Mouse (Mus musculus): ENCODE data around the gene Slfn14. TPM values are rescaled to one million over a fixed set of nuclear protein-coding genes. Genes with fewer than 3 reads are reported as not detected.

Slfn14 gene
- polyA plus RNA-seq (2014; fragmentation: Illumina TruSeq; extraction: RNeasy Lipid Tissue Mini Kit (QIAGEN cat#74804); ENCODE audit: insufficient read depth, low read depth, low replicate concordance), result not detected

DNA sequence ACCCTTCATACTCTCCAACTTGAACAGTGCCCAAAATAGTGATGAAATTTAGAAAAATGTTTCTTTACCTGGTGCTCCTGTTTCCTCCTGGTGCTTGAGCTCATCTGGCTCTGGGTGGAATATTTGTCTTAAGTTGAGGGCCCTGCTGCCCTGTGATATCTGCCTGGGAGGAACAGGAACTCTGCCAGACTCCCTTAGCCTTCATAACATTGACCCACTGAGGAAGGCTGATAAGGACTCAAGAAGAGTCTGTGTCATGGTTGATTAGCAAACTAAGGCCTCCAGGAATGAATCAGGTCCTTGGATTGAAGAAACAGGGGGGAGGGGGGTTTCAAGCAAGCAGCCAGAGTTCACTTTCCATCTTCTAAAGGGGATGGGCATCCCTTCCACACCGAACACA is at the start of gene Slfn14:
TSS of gene Slfn14 (minus strand) at position 161 of the 400 bp plus-strand sequence.

GRCm38 (mm10) chr11:83302526-83303251 is 16.2 kb upstream of the Slfn14 start, which contains the start of gene Pex12:
Gene Pex12, minus strand, starts transcription at chr11:83302586.

GRCm38 (mm10) chr11:83298225-83299195 is 12.0 kb upstream of the Slfn14 start, which contains the start of gene Ap2b1:
Gene Ap2b1, plus strand, starts transcription at chr11:83299024.

Other genes starting within 250 kb of the Slfn14 start
- gene Slfn2, start 221.6 kb downstream of the Slfn14 start, polyA plus RNA-seq (2014; fragmentation: Illumina TruSeq; extraction: RNeasy Lipid Tissue Mini Kit (QIAGEN cat#74804); ENCODE audit: insufficient read depth, low read depth, low replicate concordance), result 54.1 TPM
- gene Slfn1, start 169.9 kb downstream of the Slfn14 start, polyA plus RNA-seq (2014; fragmentation: Illumina TruSeq; extraction: RNeasy Lipid Tissue Mini Kit (QIAGEN cat#74804); ENCODE audit: insufficient read depth, low read depth, low replicate concordance), result 7.4 TPM
- 2.7 TPM for gene Slfn4, start 111.5 kb downstream of the Slfn14 start, polyA plus RNA-seq (2014; fragmentation: Illumina TruSeq; extraction: RNeasy Lipid Tissue Mini Kit (QIAGEN cat#74804); ENCODE audit: insufficient read depth, low read depth, low replicate concordance)
- gene Slfn3, start 95.4 kb downstream of the Slfn14 start, polyA plus RNA-seq (2014; fragmentation: Illumina TruSeq; extraction: RNeasy Lipid Tissue Mini Kit (QIAGEN cat#74804); ENCODE audit: insufficient read depth, low read depth, low replicate concordance), result 0.60 TPM
- gene Ap2b1, start 12.3 kb upstream of the Slfn14 start, polyA plus RNA-seq (2014; fragmentation: Illumina TruSeq; extraction: RNeasy Lipid Tissue Mini Kit (QIAGEN cat#74804); ENCODE audit: insufficient read depth, low read depth, low replicate concordance), result 29.8 TPM
- gene Pex12, start 15.9 kb upstream of the Slfn14 start, polyA plus RNA-seq (2014; fragmentation: Illumina TruSeq; extraction: RNeasy Lipid Tissue Mini Kit (QIAGEN cat#74804); ENCODE audit: insufficient read depth, low read depth, low replicate concordance), result 6.6 TPM
- 0.64 TPM for gene Rasl10b, start 122.4 kb upstream of the Slfn14 start, polyA plus RNA-seq (2014; fragmentation: Illumina TruSeq; extraction: RNeasy Lipid Tissue Mini Kit (QIAGEN cat#74804); ENCODE audit: insufficient read depth, low read depth, low replicate concordance)
- gene Gas2l2, start 142.7 kb upstream of the Slfn14 start, polyA plus RNA-seq (2014; fragmentation: Illumina TruSeq; extraction: RNeasy Lipid Tissue Mini Kit (QIAGEN cat#74804); ENCODE audit: insufficient read depth, low read depth, low replicate concordance), result 1.4 TPM
- gene 1700020L24Rik, start 151.0 kb upstream of the Slfn14 start, polyA plus RNA-seq (2014; fragmentation: Illumina TruSeq; extraction: RNeasy Lipid Tissue Mini Kit (QIAGEN cat#74804); ENCODE audit: insufficient read depth, low read depth, low replicate concordance), result 0.50 TPM
- gene Mmp28, start 176.3 kb upstream of the Slfn14 start, polyA plus RNA-seq (2014; fragmentation: Illumina TruSeq; extraction: RNeasy Lipid Tissue Mini Kit (QIAGEN cat#74804); ENCODE audit: insufficient read depth, low read depth, low replicate concordance), result 7.7 TPM
- gene Taf15, start 186.4 kb upstream of the Slfn14 start, polyA plus RNA-seq (2014; fragmentation: Illumina TruSeq; extraction: RNeasy Lipid Tissue Mini Kit (QIAGEN cat#74804); ENCODE audit: insufficient read depth, low read depth, low replicate concordance), result 38.2 TPM
- gene Heatr9, start 235.4 kb upstream of the Slfn14 start, polyA plus RNA-seq (2014; fragmentation: Illumina TruSeq; extraction: RNeasy Lipid Tissue Mini Kit (QIAGEN cat#74804); ENCODE audit: insufficient read depth, low read depth, low replicate concordance), result 0.12 TPM
- 65.3 TPM for gene Ccl5, start 243.8 kb upstream of the Slfn14 start, polyA plus RNA-seq (2014; fragmentation: Illumina TruSeq; extraction: RNeasy Lipid Tissue Mini Kit (QIAGEN cat#74804); ENCODE audit: insufficient read depth, low read depth, low replicate concordance)

All from lung, adult 10 weeks (tissue).